ENCODE assay signal across 7 mouse cellular contexts in the genomic region with DNA sequence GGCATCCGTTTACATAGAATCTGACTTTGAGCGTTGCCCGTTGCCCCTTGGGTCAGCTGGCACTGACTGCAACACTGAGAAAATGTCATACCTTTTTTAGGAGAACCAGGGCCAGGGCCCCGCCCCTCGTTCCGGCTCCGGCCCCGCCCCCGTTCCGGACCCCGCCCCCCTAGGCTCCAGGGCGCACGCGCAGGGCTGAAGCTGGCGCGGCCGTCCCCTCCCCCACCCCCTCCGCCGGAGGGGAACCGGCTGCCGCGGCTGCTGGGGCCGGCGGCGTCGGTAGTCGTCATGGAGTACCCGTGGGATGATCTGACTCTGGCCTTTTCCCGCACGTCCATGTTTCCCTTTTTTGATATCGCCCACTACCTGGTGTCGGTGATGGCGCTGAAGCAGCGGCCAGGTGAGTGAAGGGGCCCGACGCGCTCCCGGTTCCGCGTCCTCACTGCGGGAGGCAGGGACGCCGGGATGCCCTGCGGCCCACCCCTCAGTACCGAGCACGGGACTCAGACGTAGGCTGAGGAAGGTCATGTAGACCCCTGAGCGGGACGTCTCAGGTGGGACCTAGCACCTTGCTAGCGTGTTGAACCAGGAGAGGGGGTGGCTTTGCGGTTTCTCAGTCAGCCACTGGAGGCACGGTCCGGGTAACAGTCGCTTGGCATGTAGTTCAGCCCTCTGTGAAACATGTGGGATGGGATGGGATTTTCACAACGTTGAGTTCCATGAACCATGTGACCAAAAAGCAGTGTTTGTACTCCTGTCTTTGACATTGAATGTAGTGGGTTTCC. TPM values are rescaled to one million over a fixed set of nuclear protein-coding genes. Genes with fewer than 3 reads are reported as not detected.
DNase-seq lines count a peak whose midpoint lies in the region; ATAC-seq and TF ChIP-seq lines count a peak whose summit lies in the region.

A gene (plus strand): TSS at position 225 of the 785 bp plus-strand sequence.

- peak within 1 kb of the TSS; percentile 88 for H3K4me3 ChIP-seq in intestine, postnatal 0 days (ENCODE audit: low read depth, low read length)
- peak within 1 kb of the TSS; percentile 83 for H3K4me3 ChIP-seq in limb, embryonic 12.5 days (replicated peaks)
- H3K4me3 ChIP-seq in midbrain, embryonic 14.5 days (replicated peaks; ENCODE audit: low read depth, low read length): peak within 1 kb of the TSS; percentile 76

- H3K27me3 ChIP-seq in intestine, postnatal 0 days (replicated peaks; ENCODE audit: control insufficient read depth, insufficient read depth, low read length): no peaks in the 10 kb centered on the region
- H3K27me3 ChIP-seq in limb, embryonic 12.5 days: no peaks in the 10 kb centered on the region
- no peaks in the 10 kb centered on the region for H3K27me3 ChIP-seq in midbrain, embryonic 14.5 days (ENCODE audit: control insufficient read depth, insufficient read depth, low read length)

- peak; percentile 92 for DNase-seq in adrenal gland, postnatal 10 days
- peak; percentile 63 for DNase-seq in embryo, embryonic 11.5 days (ENCODE audit: low read depth, low spot score)
- peak; percentile 73 to 78 for DNase-seq in gastrocnemius, postnatal 4 days (ENCODE audit: low spot score in 2 of 2)
- DNase-seq in midbrain, embryonic 14.5 days: peak; percentile 93
- DNase-seq in spleen, adult 12 weeks (ENCODE audit: low spot score): peak; percentile 43

- peak; percentile 59 for TF ChIP-seq CTCF in intestine, postnatal 0 days (IDR thresholded peaks at IDR 0.05; ENCODE audit: low read depth)

- peak within 1 kb of the TSS; percentile 58 for H3K9ac ChIP-seq in intestine, postnatal 0 days (ENCODE audit: low read depth, low read length)
- peak within 1 kb of the TSS; percentile 73 for H3K9ac ChIP-seq in limb, embryonic 12.5 days (replicated peaks)
- H3K9ac ChIP-seq in midbrain, embryonic 14.5 days (replicated peaks; ENCODE audit: low read length): peak within 1 kb of the TSS; percentile 73

- no peaks in the 10 kb centered on the region for H3K36me3 ChIP-seq in intestine, postnatal 0 days (ENCODE audit: control insufficient read depth, insufficient read depth)
- H3K36me3 ChIP-seq in limb, embryonic 12.5 days: no peaks in the 10 kb centered on the region
- no peaks in the 10 kb centered on the region for H3K36me3 ChIP-seq in midbrain, embryonic 14.5 days (ENCODE audit: control insufficient read depth, insufficient read depth, low read length)

- ATAC-seq in intestine, postnatal 0 days: peak; percentile 87
- peak; percentile 83 for ATAC-seq in limb, embryonic 12.5 days (ENCODE audit: insufficient number of reproducible peaks, insufficient read depth, low FRiP score, low TSS enrichment, low read depth)
- peak; percentile 93 for ATAC-seq in midbrain, embryonic 14.5 days (ENCODE audit: low FRiP score, low TSS enrichment)

- no peaks in the 10 kb centered on the region for H3K9me3 ChIP-seq in intestine, postnatal 0 days (ENCODE audit: control insufficient read depth)
- H3K9me3 ChIP-seq in limb, embryonic 12.5 days: no peaks in the 10 kb centered on the region
- H3K9me3 ChIP-seq in midbrain, embryonic 14.5 days (ENCODE audit: control insufficient read depth, low read length): no peaks in the 10 kb centered on the region

- 0 out of 2 replicates have a peak, but pooled peaks cover 4% of the 10 kb centered on the region for H3K4me1 ChIP-seq in intestine, postnatal 0 days (replicated peaks; ENCODE audit: control insufficient read depth, insufficient read depth, low read length)
- 0 out of 2 replicates have a peak, but pooled peaks cover 5% of the 10 kb centered on the region for H3K4me1 ChIP-seq in limb, embryonic 12.5 days (replicated peaks)
- peaks cover 7% of the 10 kb centered on the region; the same call in 1 of the 2 replicates for H3K4me1 ChIP-seq in midbrain, embryonic 14.5 days (ENCODE audit: control insufficient read depth, insufficient read depth, low read length)

- H3K4me2 ChIP-seq in intestine, postnatal 0 days (replicated peaks; ENCODE audit: low read depth): peak within 1 kb of the TSS; percentile 94
- peak within 1 kb of the TSS; percentile 62 for H3K4me2 ChIP-seq in limb, embryonic 12.5 days
- H3K4me2 ChIP-seq in midbrain, embryonic 14.5 days (ENCODE audit: low read length): peak within 1 kb of the TSS; percentile 64

- H3K27ac ChIP-seq in intestine, postnatal 0 days (ENCODE audit: low read depth, low read length): no peak within 1 kb of the TSS; the same call in 1 of the 2 replicates
- H3K27ac ChIP-seq in limb, embryonic 12.5 days: no peak within 1 kb of the TSS
- H3K27ac ChIP-seq in midbrain, embryonic 14.5 days (replicated peaks; ENCODE audit: low read depth, low read length): peak within 1 kb of the TSS; percentile 67

- under 1% methylated on average over 46 of the region's 55 CpGs for WGBS in intestine, postnatal 0 days
- WGBS in limb, embryonic 12.5 days: under 1% methylated on average over 55 of the region's 55 CpGs
- WGBS in midbrain, embryonic 14.5 days: under 1% methylated on average over 55 of the region's 55 CpGs

RNA-seq across cellular contexts. Expression of the gene that starts here (rescaled TPM):
- total RNA-seq in adrenal gland, postnatal 10 days (2021): 10 to 100 TPM; 33.0 to 34.8 TPM
- total RNA-seq in gastrocnemius, postnatal 4 days (2021): 10 to 100 TPM; 62.1 to 68.8 TPM
- 10.9 and 14.3 TPM in 2 replicates for polyA plus RNA-seq in intestine, postnatal 0 days (2015; fragmentation: Nextera tagmentation; extraction: Ambion mirVana)
- 7.6 and 7.7 TPM in 2 replicates for polyA plus RNA-seq in limb, embryonic 12.5 days (2016; fragmentation: Nextera tagmentation; extraction: Ambion mirVana)
- 9.4 and 11.9 TPM in 2 replicates for polyA plus RNA-seq in midbrain, embryonic 14.5 days (2014; fragmentation: Nextera tagmentation; extraction: Ambion mirVana)

Comparison
In these comparisons a context has a peak if more than half of its experiments do, and no peak if none do; other contexts are left out.
1. DNase-seq: peak in every context shown above with its lines; median percentile 93 in midbrain, embryonic 14.5 days; 92 in adrenal gland, postnatal 10 days; 76 in gastrocnemius, postnatal 4 days; 63 in embryo, embryonic 11.5 days; 43 in spleen, adult 12 weeks.